Mouse (Mus musculus): Measurements from ENCODE around the gene Sdc3. TPM values are rescaled to one million over a fixed set of nuclear protein-coding genes. Genes with fewer than 3 reads are reported as not detected.

The Sdc3 gene
- polyA plus RNA-seq, 1 experiment from 2014 or later: 130 TPM

DNA sequence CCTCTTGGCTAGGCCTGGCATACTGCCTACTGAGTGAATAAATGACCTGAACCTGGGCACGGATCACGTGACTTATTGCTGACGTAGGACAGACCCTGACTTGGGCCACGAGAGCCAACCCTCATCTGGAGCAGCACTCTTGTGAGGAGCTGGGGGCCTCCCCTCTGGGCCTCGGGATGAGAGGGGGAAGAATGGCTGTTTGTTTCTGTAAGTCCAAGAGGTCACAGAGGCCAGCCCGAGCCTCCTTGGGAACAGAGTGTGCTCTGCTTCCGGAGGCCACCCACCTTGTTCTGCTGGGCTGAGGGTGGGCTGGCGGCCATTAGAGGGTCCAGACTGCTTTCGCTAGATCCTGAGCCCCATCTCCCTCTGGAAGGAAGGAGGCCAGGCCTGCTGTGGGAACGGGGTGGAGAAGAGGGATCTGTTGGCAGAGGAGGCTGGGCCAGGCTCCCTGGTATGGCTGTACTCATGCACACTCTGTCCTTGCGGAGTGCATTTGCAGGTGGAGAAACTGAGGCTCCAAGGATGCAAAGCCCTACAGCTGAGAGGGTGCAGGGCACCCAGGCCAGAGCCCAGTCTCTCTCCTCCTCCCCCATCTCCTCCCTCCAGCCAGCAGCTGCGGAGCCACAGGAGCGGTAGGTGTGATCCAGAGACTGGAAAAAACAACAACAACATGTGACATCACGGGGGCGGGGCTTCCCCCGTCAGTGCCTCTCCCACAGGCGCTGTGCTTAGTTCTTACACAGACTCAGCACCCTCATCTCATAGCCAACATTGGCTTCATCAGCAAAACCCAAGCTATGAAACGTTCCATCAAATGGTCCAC is 36.7 kb downstream of the Sdc3 start:
- ATAC-seq (ENCODE audit: low FRiP score): peak; percentile 45
- H3K4me3 ChIP-seq (replicated peaks): no peak overlapping the region
- no peaks in the 10 kb centered on the region for H3K27me3 ChIP-seq (replicated peaks)
- H3K36me3 ChIP-seq: peaks cover 18% of the 10 kb centered on the region
- no peaks in the 10 kb centered on the region for H3K9me3 ChIP-seq (replicated peaks)
- H3K9ac ChIP-seq (replicated peaks): no peak overlapping the region; the same call in 1 of the 2 replicates
- peak overlapping the region; percentile 70 for H3K27ac ChIP-seq (replicated peaks)
- peaks cover 14% of the 10 kb centered on the region for H3K4me1 ChIP-seq
- WGBS: 8% methylated on average over 18 of the region's 18 CpGs
- peak overlapping the region; percentile 29 for H3K4me2 ChIP-seq

- Histone ChIP-seq H3K36me3 (no peaks in the 10 kb centered on the region), H3K4me2 (no peak overlapping the region), H3K9ac (replicated peaks) (no peak overlapping the region), H3K27me3 (replicated peaks) (no peaks in the 10 kb centered on the region; the same call in 1 of the 2 replicates), H3K4me1 (peaks cover 43% of the 10 kb centered on the region), H3K27ac (replicated peaks) (no peak overlapping the region; the same call in 1 of the 2 replicates), H3K4me3 (replicated peaks) (no peak overlapping the region), H3K9me3 (replicated peaks) (no peaks in the 10 kb centered on the region)
- WGBS: 10% methylated on average over 1 of the region's 1 CpGs
- no peak for ATAC-seq (ENCODE audit: low FRiP score)
Measured at GRCm38 (mm10) chr4:130834122-130834521, 41.8 kb downstream of the Sdc3 start.

DNA sequence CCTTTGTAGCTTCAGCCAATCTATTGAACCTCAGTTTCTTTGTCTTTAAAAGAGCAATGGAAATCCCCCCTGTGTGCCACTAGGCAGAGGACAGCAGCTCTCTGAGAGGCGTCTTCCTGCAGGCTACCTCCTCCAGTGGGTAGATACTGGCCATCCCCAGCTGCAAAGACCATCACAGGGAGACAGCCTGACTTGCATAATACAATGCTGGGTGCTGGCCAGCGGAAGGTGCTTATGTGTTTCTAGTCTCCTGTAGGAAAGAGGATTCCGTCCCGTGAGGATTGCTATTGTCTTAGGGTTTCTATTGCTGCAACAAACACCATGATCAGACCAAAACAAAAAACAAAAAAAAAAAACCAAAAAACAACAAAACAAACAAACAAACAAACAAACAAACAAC is 43.2 kb downstream of the Sdc3 start:
- H3K9ac ChIP-seq (replicated peaks): no peak overlapping the region
- no peak overlapping the region for H3K4me3 ChIP-seq (replicated peaks)
- peaks cover 40% of the 10 kb centered on the region for H3K4me1 ChIP-seq
- H3K27ac ChIP-seq (replicated peaks): peak overlapping the region; percentile 80
- H3K4me2 ChIP-seq: no peak overlapping the region; the same call in 1 of the 2 replicates
- WGBS: 84% methylated on average over 4 of the region's 4 CpGs
- ATAC-seq (ENCODE audit: low FRiP score): no peak
- no peaks in the 10 kb centered on the region for H3K9me3 ChIP-seq (replicated peaks)
- H3K27me3 ChIP-seq (replicated peaks): no peaks in the 10 kb centered on the region; the same call in 1 of the 2 replicates
- H3K36me3 ChIP-seq: no peaks in the 10 kb centered on the region

DNA sequence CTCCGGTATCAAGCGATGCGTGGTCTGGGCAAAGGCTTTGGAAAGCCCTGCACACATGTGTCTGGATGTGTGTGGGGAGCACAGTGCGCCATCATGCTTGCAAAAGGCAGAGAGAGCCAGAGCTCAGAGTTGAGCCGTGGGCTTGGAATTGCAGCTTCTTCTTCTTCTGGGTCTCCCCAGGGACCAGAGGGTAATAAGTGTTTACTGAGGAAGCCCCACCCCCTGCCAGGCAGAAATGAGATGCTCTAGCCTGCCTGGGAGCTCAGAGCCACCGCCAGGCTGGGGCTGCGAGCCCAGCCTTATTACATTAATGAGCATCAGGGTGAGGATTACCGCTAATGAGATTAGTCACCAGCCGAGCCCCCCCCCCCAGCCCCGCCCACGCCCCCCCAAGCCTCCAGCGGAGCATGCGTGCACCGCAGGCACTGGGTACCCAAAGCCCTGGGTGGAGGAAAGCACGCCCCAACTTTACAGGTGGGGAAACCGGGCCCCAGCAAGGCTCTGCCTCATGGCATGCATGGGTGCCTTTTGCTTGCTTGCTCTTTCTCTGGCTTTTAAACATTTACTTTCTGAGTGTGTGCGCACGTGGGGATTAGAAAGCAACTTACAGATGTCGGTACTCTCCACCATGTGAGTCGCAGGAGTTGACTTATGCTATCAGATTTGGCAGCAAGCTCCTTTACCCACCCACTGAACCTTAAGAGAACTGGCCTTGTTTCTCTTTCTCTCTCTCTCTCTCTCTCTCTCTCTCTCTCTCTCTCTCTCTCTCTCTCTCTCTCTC is 44.1 kb downstream of the Sdc3 start:
- Histone ChIP-seq H3K36me3 (no peaks in the 10 kb centered on the region), H3K27me3 (replicated peaks) (no peaks in the 10 kb centered on the region; the same call in none of the 2 replicates), H3K27ac (replicated peaks) (peak overlapping the region; percentile 80), H3K4me3 (replicated peaks) (0 out of 2 replicates have a peak overlapping the region, but pooled peaks have one; percentile 5), H3K9ac (replicated peaks) (no peak overlapping the region), H3K4me2 (peak overlapping the region; percentile 43), H3K9me3 (replicated peaks) (no peaks in the 10 kb centered on the region), H3K4me1 (peaks cover 45% of the 10 kb centered on the region)
- ATAC-seq (ENCODE audit: low FRiP score): peak; percentile 84
- 9% methylated on average over 20 of the region's 20 CpGs for WGBS

DNA sequence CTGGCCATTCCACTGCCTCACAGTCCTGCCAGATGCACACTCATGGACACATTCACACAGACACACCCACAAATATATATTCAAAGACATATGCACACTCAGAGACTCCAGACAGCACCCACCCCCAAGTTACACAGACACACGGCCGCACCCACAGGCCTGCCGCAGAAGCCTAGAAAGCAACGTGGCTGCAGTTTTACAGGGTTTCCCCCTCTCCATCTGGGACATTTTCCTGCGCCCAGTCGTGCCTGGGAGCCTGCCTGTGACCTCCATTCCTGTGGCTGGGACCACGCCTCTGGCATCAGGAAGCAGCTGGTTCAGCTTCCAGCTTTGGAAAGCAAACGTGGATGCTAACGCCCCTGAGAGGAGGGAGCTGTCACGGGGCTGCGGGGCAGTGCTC is 46.2 kb downstream of the Sdc3 start:
- Histone ChIP-seq H3K27me3 (replicated peaks) (peaks cover 4% of the 10 kb centered on the region), H3K36me3 (no peaks in the 10 kb centered on the region), H3K9me3 (replicated peaks) (no peaks in the 10 kb centered on the region), H3K4me2 (no peak overlapping the region), H3K27ac (replicated peaks) (no peak overlapping the region), H3K9ac (replicated peaks) (no peak overlapping the region), H3K4me3 (replicated peaks) (no peak overlapping the region), H3K4me1 (peaks cover 48% of the 10 kb centered on the region)
- WGBS: 44% methylated on average over 11 of the region's 11 CpGs
- ATAC-seq (ENCODE audit: low FRiP score): no peak

DNA sequence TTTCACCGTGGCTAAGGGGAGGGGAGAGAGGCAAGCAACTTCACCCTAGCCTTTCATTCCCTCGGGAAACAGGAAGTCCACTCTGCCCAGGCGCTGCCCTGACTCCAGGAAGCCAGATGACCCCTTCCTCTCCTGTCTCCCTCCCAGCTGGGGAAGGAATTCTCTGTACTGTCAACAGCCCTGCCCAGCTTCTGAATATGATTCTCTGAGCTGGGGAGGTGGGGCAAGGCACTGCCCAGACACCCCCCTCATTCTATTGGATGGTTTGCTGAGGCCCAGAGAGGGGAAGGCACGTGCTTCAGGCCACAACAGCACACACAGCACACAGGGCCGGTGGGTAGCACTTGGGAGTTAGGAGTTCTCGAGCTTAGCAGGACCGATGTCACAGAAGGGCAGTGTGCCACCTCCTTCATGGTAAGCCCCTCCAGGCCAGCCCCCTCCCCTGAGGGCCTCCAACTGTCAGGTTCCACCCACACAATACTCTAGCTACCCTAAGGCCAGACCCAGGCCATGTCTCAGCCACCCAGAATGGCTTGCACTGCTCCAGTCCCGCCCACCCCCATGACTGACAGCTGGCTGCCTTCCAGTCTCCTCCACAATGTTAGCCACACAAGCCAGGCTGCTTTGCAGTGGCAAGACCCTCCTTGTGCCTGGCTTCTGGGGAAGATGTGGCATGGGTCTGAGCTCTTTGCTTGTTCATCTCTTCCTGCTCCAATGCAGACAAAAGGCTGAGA is 48.9 kb downstream of the Sdc3 start:
- Histone ChIP-seq H3K9ac (replicated peaks) (no peak overlapping the region), H3K36me3 (no peaks in the 10 kb centered on the region), H3K4me1 (peaks cover 37% of the 10 kb centered on the region), H3K27ac (replicated peaks) (no peak overlapping the region), H3K27me3 (replicated peaks) (peaks cover 5% of the 10 kb centered on the region), H3K9me3 (replicated peaks) (no peaks in the 10 kb centered on the region), H3K4me2 (no peak overlapping the region), H3K4me3 (replicated peaks) (no peak overlapping the region)
- no peak; the same call in 1 of the 2 replicates for ATAC-seq (ENCODE audit: low FRiP score)
- WGBS: 47% methylated on average over 8 of the region's 8 CpGs

- ATAC-seq (ENCODE audit: low FRiP score): peak; percentile 53; the same call in 1 of the 2 replicates
- Histone ChIP-seq H3K4me3 (replicated peaks) (no peak overlapping the region), H3K27ac (replicated peaks) (no peak overlapping the region), H3K4me1 (peaks cover 9% of the 10 kb centered on the region; the same call in 1 of the 2 replicates), H3K36me3 (no peaks in the 10 kb centered on the region), H3K27me3 (replicated peaks) (no peaks in the 10 kb centered on the region), H3K9me3 (replicated peaks) (no peaks in the 10 kb centered on the region), H3K4me2 (no peak overlapping the region), H3K9ac (replicated peaks) (no peak overlapping the region)
- 58% methylated on average over 14 of the region's 14 CpGs for WGBS
Measured at GRCm38 (mm10) chr4:130848814-130849213, 56.5 kb downstream of the Sdc3 start.

- no peak overlapping the region for H3K27ac ChIP-seq (replicated peaks)
- ATAC-seq (ENCODE audit: low FRiP score): no peak
- no peak overlapping the region for H3K4me2 ChIP-seq
- H3K9ac ChIP-seq (replicated peaks): no peak overlapping the region
- WGBS: 78% methylated on average over 8 of the region's 8 CpGs
- peaks cover 19% of the 10 kb centered on the region for H3K4me1 ChIP-seq
- H3K4me3 ChIP-seq (replicated peaks): no peak overlapping the region
- H3K36me3 ChIP-seq: no peaks in the 10 kb centered on the region
- H3K9me3 ChIP-seq (replicated peaks): no peaks in the 10 kb centered on the region
- 0 out of 2 replicates have a peak, but pooled peaks cover 3% of the 10 kb centered on the region for H3K27me3 ChIP-seq (replicated peaks)
Measured at GRCm38 (mm10) chr4:130857661-130858060, 65.3 kb downstream of the Sdc3 start.

GRCm38 (mm10) chr4:130858880-130859279 is 66.5 kb downstream of the Sdc3 start:
- no peak for ATAC-seq (ENCODE audit: low FRiP score)
- H3K4me2 ChIP-seq: no peak overlapping the region
- WGBS: over 99% methylated on average over 7 of the region's 7 CpGs

GRCm38 (mm10) chr4:130859467-130859866 is 67.1 kb downstream of the Sdc3 start:
- ATAC-seq (ENCODE audit: low FRiP score): no peak
- Histone ChIP-seq H3K9me3 (replicated peaks) (no peaks in the 10 kb centered on the region), H3K4me1 (peaks cover 23% of the 10 kb centered on the region), H3K9ac (replicated peaks) (no peak overlapping the region), H3K4me2 (no peak overlapping the region), H3K36me3 (no peaks in the 10 kb centered on the region), H3K27ac (replicated peaks) (no peak overlapping the region), H3K4me3 (replicated peaks) (no peak overlapping the region), H3K27me3 (replicated peaks) (peaks cover 14% of the 10 kb centered on the region; the same call in 1 of the 2 replicates)
- WGBS: 68% methylated on average over 8 of the region's 8 CpGs

More at GRCm38 (mm10) chr4:130858880-130859279, 66.5 kb downstream of the Sdc3 start:
- Histone ChIP-seq H3K4me1 (peaks cover 20% of the 10 kb centered on the region), H3K9me3 (replicated peaks) (no peaks in the 10 kb centered on the region), H3K27ac (replicated peaks) (no peak overlapping the region), H3K36me3 (no peaks in the 10 kb centered on the region), H3K9ac (replicated peaks) (no peak overlapping the region), H3K4me3 (replicated peaks) (no peak overlapping the region), H3K27me3 (replicated peaks) (peaks cover 12% of the 10 kb centered on the region; the same call in 1 of the 2 replicates)
